Comparison of ENCODE assay signal across 11 mouse cellular contexts in genomic region chr13:9017190-9017589, GRCm38 (mm10). TPM values are rescaled to one million over a fixed set of nuclear protein-coding genes. Genes with fewer than 3 reads are reported as not detected.
DNase-seq lines count a peak whose midpoint lies in the region; ATAC-seq and TF ChIP-seq lines count a peak whose summit lies in the region.
"Had no signal": no experiment of that assay in that cellular context is flagged by ENCODE, and none has a peak within 500 bp of the region (broad histone marks: within the 10 kb centered on the region; RNA-seq: fewer than 3 reads in every experiment).

No protein-coding gene starts in this region.

- H3K36me3 ChIP-seq in ES-E14 (ENCODE audit: control insufficient read depth, insufficient read depth, low read length, poor library complexity, severe bottlenecking), result no peaks in the 10 kb centered on the region
- H3K36me3 ChIP-seq in liver, embryonic 16.5 days (ENCODE audit: control insufficient read depth, insufficient read depth), result no peaks in the 10 kb centered on the region
- H3K36me3 ChIP-seq: embryonic facial prominence, embryonic 12.5 days; midbrain, embryonic 12.5 days had no signal

- H3K4me1 ChIP-seq in ES-E14 (ENCODE audit: control insufficient read depth in 2 of 2, insufficient read depth in 2 of 2, low read length in 2 of 2, poor library complexity in 1 of 2), result peaks cover 5% of the 10 kb centered on the region in 2 experiments; a peak in 2 of 4 replicates
- H3K4me1 ChIP-seq in liver, embryonic 16.5 days (ENCODE audit: control insufficient read depth, low read depth, low read length), result peaks cover 42% of the 10 kb centered on the region
- H3K4me1 ChIP-seq: embryonic facial prominence, embryonic 12.5 days; midbrain, embryonic 12.5 days had no signal

- in situ Hi-C loops in ES-E14 (cut with MboI; ENCODE audit: low sequenced_read_pairs in 2 of 2, unreplicated experiment in 2 of 2), result no loop called here

- no peaks in the 10 kb centered on the region for H3K9me3 ChIP-seq in ES-E14 (ENCODE audit: control insufficient read depth, insufficient read depth, low read depth, low read length)
- no peaks in the 10 kb centered on the region for H3K9me3 ChIP-seq in liver, embryonic 16.5 days (replicated peaks; ENCODE audit: control insufficient read depth, low read length)
- H3K9me3 ChIP-seq: embryonic facial prominence, embryonic 12.5 days; midbrain, embryonic 12.5 days had no signal

- H3K27me3 ChIP-seq in liver, embryonic 16.5 days (ENCODE audit: control insufficient read depth, insufficient read depth, low read depth, low read length), result no peaks in the 10 kb centered on the region
- H3K27me3 ChIP-seq: embryonic facial prominence, embryonic 12.5 days; midbrain, embryonic 12.5 days had no signal

- H3K27ac ChIP-seq in gastrocnemius, adult 2 months, result no peak overlapping the region
- H3K27ac ChIP-seq in ES-E14 (ENCODE audit: insufficient read depth, low read depth, low read length, poor library complexity, severe bottlenecking), result no peak overlapping the region
- peak overlapping the region; percentile 43 for H3K27ac ChIP-seq in liver, embryonic 16.5 days (ENCODE audit: low read length)
- H3K27ac ChIP-seq: embryonic facial prominence, embryonic 12.5 days; midbrain, embryonic 12.5 days had no signal

- DNase-seq in gastrocnemius, adult 2 months, result peak; percentile 21
- DNase-seq in gastrocnemius, adult 18-20 months (ENCODE audit: low spot score), result no peak
- peak; percentile 65 for DNase-seq in ES-E14 (ENCODE audit: low read depth, low spot score)
- DNase-seq in cerebellum, postnatal 36 days, result peak; percentile 20 to 43
- DNase-seq in thymus, postnatal 0 days (ENCODE audit: low spot score), result no peak
- DNase-seq in spleen, adult 12 weeks (ENCODE audit: low spot score), result no peak

- peak; percentile 25 for ATAC-seq in liver, embryonic 16.5 days (ENCODE audit: low read depth)
- ATAC-seq in erythroid progenitor cell, adult 5-6 weeks (replicated peaks; ENCODE audit: low FRiP score, poor library complexity, severe bottlenecking), result no peak
- ATAC-seq: CD4-positive, CD25-positive, alpha-beta regulatory T cell, adult 4 months had no signal

- WGBS in liver, embryonic 16.5 days (ENCODE audit: insufficient replicate concordance), result 61% methylated on average over 8 of the region's 8 CpGs

- H3K4me2 ChIP-seq in liver, embryonic 16.5 days (ENCODE audit: low read depth, low read length), result no peak overlapping the region
- H3K4me2 ChIP-seq: embryonic facial prominence, embryonic 12.5 days; midbrain, embryonic 12.5 days had no signal

- no peak overlapping the region for H3K4me3 ChIP-seq in gastrocnemius, adult 2 months
- H3K4me3 ChIP-seq in ES-E14 (ENCODE audit: insufficient read depth in 1 of 2, low read depth in 1 of 2, low read length in 2 of 2, poor library complexity in 1 of 2, severe bottlenecking in 1 of 2), result no peak overlapping the region
- H3K4me3 ChIP-seq in liver, embryonic 16.5 days (ENCODE audit: low read depth, low read length), result no peak overlapping the region
- H3K4me3 ChIP-seq: embryonic facial prominence, embryonic 12.5 days; midbrain, embryonic 12.5 days had no signal

- TF ChIP-seq CTCF in gastrocnemius, adult 2 months (IDR thresholded peaks at IDR 0.05), result no peak

- intact Hi-C loops in gastrocnemius, adult 2 months (cut with DNase I), result no loop called here

- no peak overlapping the region for H3K9ac ChIP-seq in ES-E14 (ENCODE audit: insufficient read depth, low read depth, low read length, poor library complexity, severe bottlenecking)
- no peak overlapping the region for H3K9ac ChIP-seq in liver, embryonic 16.5 days (ENCODE audit: low read depth, low read length)
- H3K9ac ChIP-seq: embryonic facial prominence, embryonic 12.5 days; midbrain, embryonic 12.5 days had no signal

TF ChIP-seq in ES-E14, 5 proteins besides CTCF, POLR2A, EP300 and RAD21:
- TF ChIP-seq ZNF384 (IDR thresholded peaks at IDR 0.05; ENCODE audit: low read depth, low read length), result no peak
- TF ChIP-seq CHD2 (IDR thresholded peaks at IDR 0.05; ENCODE audit: low read depth, low read length), result no peak
- no peak for TF ChIP-seq ZC3H11A (IDR thresholded peaks at IDR 0.05; ENCODE audit: borderline replicate concordance, low read depth, low read length)
- no peak for TF ChIP-seq HCFC1 (IDR thresholded peaks at IDR 0.05; ENCODE audit: borderline replicate concordance, insufficient read depth, low read length)
- TF ChIP-seq MAFK (IDR thresholded peaks at IDR 0.05; ENCODE audit: insufficient read depth, low read depth, low read length), result no peak

RNA-seq across cellular contexts. Expression of gene Gtpbp4, which starts 21.3 kb away (rescaled TPM):
- 10 to 100 TPM; 39.4 to 43.7 TPM for total RNA-seq in gastrocnemius, adult 2 months (2021)
- 10 to 100 TPM; 43.3 to 44.6 TPM for total RNA-seq in gastrocnemius, adult 18-20 months (2021)
- 94.5 and 119 TPM in 2 replicates for total RNA-seq in ES-E14 (2012; rRNA removed)
- 28.4 and 30.5 TPM in 2 replicates for polyA plus RNA-seq in liver, embryonic 16.5 days (2015; fragmentation: Nextera tagmentation; extraction: Ambion mirVana)
- polyA plus RNA-seq in thymus, postnatal 0 days (2015; fragmentation: Nextera tagmentation; extraction: Ambion mirVana), result 89.1 and 93.2 TPM in 2 replicates
- 13.7 and 24.7 TPM in 2 replicates for total RNA-seq in erythroid progenitor cell, adult 5-6 weeks (2015; ENCODE audit: low replicate concordance)
- 22.9 and 25.8 TPM in 2 replicates for total RNA-seq in erythroid progenitor cell, adult 5-6 weeks (2017; ENCODE audit: low replicate concordance)

Comparison
In these comparisons a context has a peak if more than half of its experiments do, and no peak if none do; other contexts are left out.
1. DNase-seq: peak in gastrocnemius, adult 2 months (single experiment), ES-E14 (single experiment) and cerebellum, postnatal 36 days (2 of 2); none in gastrocnemius, adult 18-20 months (single experiment), thymus, postnatal 0 days (single experiment) and spleen, adult 12 weeks (single experiment).